Mouse (Mus musculus) cortical plate, adult 2 months (tissue): Measurements from ENCODE around the gene Iqck. TPM values are rescaled to one million over a fixed set of nuclear protein-coding genes. Genes with fewer than 3 reads are reported as not detected.

Experiments
- H3K27ac ChIP-seq: fragments of 200-500 bp; 2 replicates; pipeline ENCODE4 v1.5.1; 2012; ENCODE audit warnings: low read length, control low read depth, inconsistent platforms; ENCODE audit not compliant: insufficient read depth
- H3K4me1 ChIP-seq: fragments of 200-500 bp; 2 replicates; pipeline ENCODE4 v1.6.1; 2011; ENCODE audit warnings: low read length; ENCODE audit not compliant: control insufficient read depth, insufficient read depth
- H3K4me3 ChIP-seq: fragments of 200-500 bp; 2 replicates; pipeline ENCODE4 v1.5.1; 2011; ENCODE audit warnings: mild to moderate bottlenecking, low read length, control low read depth; ENCODE audit not compliant: insufficient read depth
- CTCF ChIP-seq: fragments of 200-500 bp; IDR thresholded peaks from 2 replicates; pipeline ENCODE4 v1.5.1; 2011; ENCODE audit warnings: mild to moderate bottlenecking, control low read depth, low read length; ENCODE audit not compliant: insufficient read depth; ENCODE audit errors: extremely low read depth
- POLR2A ChIP-seq: fragments of 200-500 bp; IDR thresholded peaks from 2 replicates; pipeline ENCODE4 v1.6.1; 2011; ENCODE audit warnings: mild to moderate bottlenecking, low read length, control low read depth; ENCODE audit not compliant: insufficient read depth; ENCODE audit errors: extremely low read depth
- polyA plus RNA-seq: library from polyadenylated mRNA; depleted of rRNA; stranded (reverse); fragments of >200 nt; gene quantifications from 2 replicates; pipeline ENCODE4 v1.2.3, GENCODE M21; 2012

Gene Iqck
- polyA plus RNA-seq, 1 experiment = 8.0 TPM

DNA sequence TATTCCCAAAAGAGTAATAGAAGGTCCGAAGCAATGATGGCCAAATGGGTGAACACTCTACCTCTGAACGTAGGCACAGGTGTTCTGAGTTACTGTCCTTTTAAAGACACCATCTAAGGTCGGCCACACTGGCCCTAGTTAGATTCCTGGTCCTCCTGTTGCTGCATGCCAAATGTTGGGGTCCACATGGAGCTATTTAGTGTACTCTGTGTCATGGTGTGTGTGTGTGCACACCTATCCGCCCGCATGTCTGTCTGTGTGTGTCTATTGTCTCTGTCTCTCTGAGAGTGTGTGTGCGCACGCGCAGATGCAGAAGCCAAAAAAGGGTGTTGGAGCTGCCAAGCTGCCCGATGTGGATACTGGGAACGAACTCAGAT, 121.6 kb downstream of the Iqck start:
- H3K27ac ChIP-seq = peak overlapping the region; percentile 90
- TF ChIP-seq POLR2A = no peak
- no peak for TF ChIP-seq CTCF
- H3K4me3 ChIP-seq = no peak overlapping the region
- no peaks in the 10 kb centered on the region; the same call in 1 of the 2 replicates for H3K4me1 ChIP-seq

DNA sequence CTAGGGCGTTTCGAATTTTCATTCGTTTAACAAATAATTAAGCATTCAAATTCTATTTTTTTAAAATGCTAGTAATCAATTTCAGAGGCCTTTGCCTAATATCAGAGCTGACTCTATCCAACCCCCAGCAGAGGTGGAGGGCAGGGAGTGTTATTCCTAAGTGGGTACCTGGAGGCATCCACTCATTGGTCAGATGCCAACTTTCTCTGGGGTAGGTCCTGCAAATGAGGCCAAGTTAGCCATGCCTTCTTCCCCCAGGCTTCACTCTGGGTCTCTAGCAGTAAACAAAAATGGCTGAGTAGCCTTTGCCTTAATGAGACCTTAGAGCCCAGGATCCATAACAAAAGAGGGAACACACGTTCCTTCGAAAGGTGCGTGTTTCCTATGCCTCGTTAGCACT, 123.6 kb downstream of the Iqck start:
- H3K4me1 ChIP-seq = no peaks in the 10 kb centered on the region; the same call in 1 of the 2 replicates
- no peak for TF ChIP-seq CTCF
- TF ChIP-seq POLR2A = no peak
- H3K27ac ChIP-seq = no peak overlapping the region
- no peak overlapping the region for H3K4me3 ChIP-seq

DNA sequence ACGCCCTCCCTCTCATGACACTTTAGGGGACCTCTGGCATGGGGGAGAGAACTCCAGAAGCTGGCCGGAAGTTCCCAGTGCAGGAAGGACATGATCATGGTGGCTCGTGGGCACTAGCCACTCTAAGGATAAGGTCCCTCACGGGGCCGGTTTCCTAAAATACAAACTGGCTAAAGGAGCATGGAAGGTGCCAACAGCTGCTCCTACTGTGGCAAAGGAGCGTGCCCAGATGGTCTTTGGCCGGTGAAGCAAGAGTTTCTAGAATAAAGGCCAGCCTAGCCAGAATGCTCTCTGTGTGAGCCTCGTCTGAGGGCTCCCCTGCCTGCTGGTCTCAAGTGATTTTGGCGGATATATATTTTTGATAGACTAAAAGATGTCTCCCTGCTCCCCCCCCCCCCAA, 124.2 kb downstream of the Iqck start:
- H3K4me1 ChIP-seq = no peaks in the 10 kb centered on the region; the same call in 1 of the 2 replicates
- no peak overlapping the region for H3K27ac ChIP-seq
- H3K4me3 ChIP-seq = no peak overlapping the region
- TF ChIP-seq CTCF (no peak), POLR2A (no peak)

- TF ChIP-seq POLR2A = no peak
- no peak for TF ChIP-seq CTCF
- peak overlapping the region; percentile 60; the same call in 1 of the 2 replicates for H3K27ac ChIP-seq
- H3K4me3 ChIP-seq = no peak overlapping the region
- no peaks in the 10 kb centered on the region; the same call in 1 of the 2 replicates for H3K4me1 ChIP-seq
Observed at GRCm38 (mm10) chr7:118981346-118981745, 125.8 kb downstream of the Iqck start.

- no peak overlapping the region; the same call in 1 of the 2 replicates for H3K27ac ChIP-seq
- H3K4me3 ChIP-seq = no peak overlapping the region
- H3K4me1 ChIP-seq = no peaks in the 10 kb centered on the region; the same call in 1 of the 2 replicates
- TF ChIP-seq POLR2A = no peak
Observed at GRCm38 (mm10) chr7:118981831-118982230, 126.3 kb downstream of the Iqck start.

DNA sequence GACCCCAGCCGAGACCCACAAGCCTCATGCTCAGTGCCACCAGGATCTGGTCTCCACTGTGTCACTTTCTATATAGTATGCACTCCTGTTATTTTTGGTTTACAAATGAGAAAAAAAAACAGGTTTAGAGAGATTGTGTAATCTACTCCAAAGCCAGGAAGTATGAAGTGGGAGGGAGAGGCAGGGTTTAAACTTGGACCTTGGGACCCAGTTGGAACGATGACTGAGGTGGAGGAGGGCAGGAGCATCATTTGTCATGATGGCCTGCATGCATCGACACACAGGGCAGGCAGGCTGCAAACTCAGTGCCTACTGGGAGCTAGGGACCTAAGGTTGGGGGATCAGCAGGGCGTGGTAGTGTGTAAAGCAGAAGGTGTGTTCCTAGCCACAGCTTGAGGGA, 127.0 kb downstream of the Iqck start:
- H3K4me1 ChIP-seq = no peaks in the 10 kb centered on the region; the same call in 1 of the 2 replicates
- no peak overlapping the region for H3K27ac ChIP-seq
- no peak for TF ChIP-seq CTCF
- TF ChIP-seq POLR2A = no peak
- no peak overlapping the region for H3K4me3 ChIP-seq

DNA sequence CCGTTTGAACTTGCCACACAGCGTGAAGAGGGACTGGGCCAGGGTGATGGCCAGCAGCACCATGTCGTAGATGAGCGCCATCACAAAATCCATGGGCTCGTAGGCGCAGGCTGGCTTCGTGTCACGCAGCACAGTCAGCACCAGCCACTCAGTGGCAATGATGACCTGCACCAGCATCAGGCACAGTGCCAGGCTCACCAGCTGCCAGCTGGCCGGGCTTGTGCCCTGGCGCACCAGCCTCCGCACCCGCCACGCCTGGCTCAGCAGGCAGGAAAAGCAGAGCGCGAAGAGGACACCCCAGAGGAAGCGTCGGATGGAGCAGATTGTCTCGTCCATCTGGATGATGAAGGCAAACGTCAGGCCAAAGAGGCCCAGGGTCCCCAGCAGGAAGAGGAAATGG, 128.4 kb downstream of the Iqck start:
- Histone ChIP-seq H3K4me1 (no peaks in the 10 kb centered on the region), H3K4me3 (no peak overlapping the region), H3K27ac (peak overlapping the region; percentile 44; the same call in 1 of the 2 replicates)

GRCm38 (mm10) chr7:118985786-118986185, 130.2 kb downstream of the Iqck start:
- no peak overlapping the region for H3K27ac ChIP-seq
- no peak overlapping the region for H3K4me3 ChIP-seq
- no peak for TF ChIP-seq CTCF
- TF ChIP-seq POLR2A = no peak
- H3K4me1 ChIP-seq = peaks cover 6% of the 10 kb centered on the region; the same call in 1 of the 2 replicates

More for the DNA sequence above, 128.4 kb downstream of the Iqck start:
- TF ChIP-seq CTCF (no peak), POLR2A (no peak)

DNA sequence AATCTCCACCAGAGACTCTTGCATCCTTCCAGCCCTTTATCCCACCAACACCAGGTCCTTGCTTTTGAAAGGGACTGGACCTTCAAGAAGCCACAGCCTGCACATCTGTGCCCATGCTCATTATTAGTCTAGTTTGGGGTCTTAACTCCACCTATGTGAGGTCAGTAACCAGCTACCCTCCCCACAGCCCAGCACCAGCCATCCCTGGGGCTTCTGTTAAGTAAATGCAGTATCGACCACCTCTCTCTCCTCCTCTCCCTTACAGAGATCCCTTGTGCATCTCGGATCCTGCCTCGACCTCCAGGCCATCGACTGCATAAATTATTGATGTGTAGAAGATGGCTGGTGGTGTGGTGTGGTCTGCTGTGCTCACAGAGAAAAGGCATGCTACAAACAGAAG, 130.8 kb downstream of the Iqck start:
- Histone ChIP-seq H3K27ac (no peak overlapping the region), H3K4me3 (no peak overlapping the region), H3K4me1 (peaks cover 8% of the 10 kb centered on the region)
- TF ChIP-seq CTCF (no peak), POLR2A (no peak)

GRCm38 (mm10) chr7:118989275-118989856, 133.8 kb downstream of the Iqck start:
- Histone ChIP-seq H3K27ac (no peak overlapping the region), H3K4me1 (peaks cover 12% of the 10 kb centered on the region), H3K4me3 (no peak overlapping the region)
- TF ChIP-seq POLR2A (no peak), CTCF (no peak)
